Mouse (Mus musculus): ENCODE measurements around the gene Ephb1.

- no peak for TF ChIP-seq CTCF (conservative IDR thresholded peaks at IDR 0.05; ENCODE audit: insufficient read depth, insufficient read length, low read depth, low read length)
- no peak for TF ChIP-seq POLR2A (IDR thresholded peaks at IDR 0.05; ENCODE audit: low read depth, low read length)
Observed at GRCm38 (mm10) chr9:102402671-102403070, 48.2 kb upstream of the Ephb1 start.
